Mouse (Mus musculus): Measurements from ENCODE around the gene Tenm4.

The Tenm4 gene

DNA sequence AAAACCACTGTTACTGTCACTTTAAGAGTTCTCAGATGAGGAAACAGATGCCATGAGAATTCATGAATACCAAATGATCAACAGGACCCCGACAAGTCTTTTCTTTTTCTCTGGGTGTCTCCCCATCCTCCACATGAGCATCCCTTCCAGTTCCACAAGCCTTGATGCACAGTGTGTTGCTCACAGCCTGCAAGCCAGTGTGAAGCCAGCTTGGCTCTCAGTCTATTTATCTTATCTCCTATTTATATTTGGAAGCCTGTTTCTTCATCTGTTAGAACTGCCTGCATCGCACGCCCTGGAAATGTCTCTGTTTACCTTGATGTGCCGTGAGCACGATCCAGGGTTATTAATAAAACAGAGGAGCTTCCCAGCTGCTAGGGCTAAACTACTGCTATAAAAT, 169.8 kb downstream of the Tenm4 start:
- DNase-seq (ENCODE audit: low read depth, low spot score), result no peak

DNA sequence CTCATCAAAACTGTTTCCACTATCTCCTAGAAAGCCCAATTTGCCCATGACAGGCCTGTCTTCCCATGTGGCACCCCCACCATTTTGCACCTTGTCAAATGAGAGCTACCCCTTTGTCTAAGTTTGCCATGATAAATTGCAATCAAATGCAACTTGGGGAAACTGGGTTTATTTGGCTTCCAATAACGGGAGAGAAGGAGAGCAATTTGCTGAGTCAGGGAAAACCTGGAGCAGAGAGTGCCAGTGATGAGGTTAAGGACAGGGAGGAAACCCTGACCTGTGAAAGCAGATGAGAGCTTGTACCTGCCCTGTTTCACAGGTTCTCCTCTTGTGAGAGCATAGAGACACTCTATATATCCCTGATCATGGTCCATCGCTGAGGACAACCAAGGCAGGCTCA, 170.4 kb downstream of the Tenm4 start:
- DNase-seq (ENCODE audit: low read depth, low spot score), result no peak

DNA sequence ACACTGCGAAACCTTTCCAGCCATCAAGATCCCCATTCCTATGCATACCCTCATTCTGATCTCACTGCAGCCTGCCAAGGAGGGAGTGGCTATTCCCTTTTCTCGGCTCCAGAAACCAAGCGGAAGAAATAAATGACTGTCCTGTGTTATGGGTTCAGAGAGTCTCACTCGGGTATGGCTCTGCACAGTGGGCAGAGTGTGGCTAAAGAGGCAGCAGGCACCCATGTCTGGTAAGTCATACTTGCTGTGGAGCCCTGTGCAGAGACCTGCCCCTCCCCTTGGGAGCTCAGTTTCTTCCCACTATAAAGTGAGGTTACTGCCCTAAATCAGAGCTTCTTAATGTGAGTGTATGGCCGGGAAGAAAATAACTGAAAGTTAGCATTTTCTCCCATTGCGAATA, 171.9 kb downstream of the Tenm4 start:
- DNase-seq (ENCODE audit: low read depth, low spot score), result no peak

DNA sequence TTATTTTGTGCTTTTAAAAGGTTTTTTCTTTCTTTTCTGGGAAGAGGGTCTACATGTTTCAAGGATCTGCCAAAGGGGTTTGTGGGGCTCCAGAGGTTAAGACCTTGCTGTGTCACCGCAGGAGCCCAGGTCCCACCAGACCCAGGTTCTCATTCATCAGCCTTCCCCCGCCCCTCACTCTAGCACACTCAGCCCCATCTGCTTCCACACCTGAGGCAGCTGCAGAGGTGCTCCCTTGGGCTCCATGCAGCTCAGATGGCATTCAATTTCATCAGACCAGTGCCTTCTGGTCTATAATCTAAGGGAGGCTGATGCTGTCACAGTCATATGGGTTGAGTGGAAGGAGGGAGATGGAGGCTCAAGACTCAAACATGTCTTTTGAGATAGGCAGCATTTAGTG, 172.6 kb downstream of the Tenm4 start:
- DNase-seq (ENCODE audit: low read depth, low spot score), result no peak

DNA sequence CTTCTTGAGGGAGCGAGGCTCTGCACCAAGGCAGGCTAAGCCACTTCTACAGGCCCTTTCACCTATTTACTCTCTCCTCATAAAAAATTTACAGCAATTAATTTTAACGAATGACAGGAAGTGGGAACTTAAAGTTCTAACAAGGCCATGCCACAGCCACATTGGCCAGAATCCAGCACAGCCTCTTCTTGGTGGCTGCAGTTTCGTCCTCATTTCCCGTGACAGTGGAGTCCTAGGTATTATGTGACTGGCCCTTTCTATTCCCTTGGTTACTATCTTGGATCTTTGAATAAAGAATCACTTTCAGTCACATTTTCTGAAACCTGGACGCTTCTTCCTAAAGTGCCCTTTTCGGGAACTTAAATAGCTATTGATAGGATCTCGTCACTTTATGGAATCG, 181.6 kb downstream of the Tenm4 start:
- no peak for DNase-seq (ENCODE audit: low read depth, low spot score)

DNA sequence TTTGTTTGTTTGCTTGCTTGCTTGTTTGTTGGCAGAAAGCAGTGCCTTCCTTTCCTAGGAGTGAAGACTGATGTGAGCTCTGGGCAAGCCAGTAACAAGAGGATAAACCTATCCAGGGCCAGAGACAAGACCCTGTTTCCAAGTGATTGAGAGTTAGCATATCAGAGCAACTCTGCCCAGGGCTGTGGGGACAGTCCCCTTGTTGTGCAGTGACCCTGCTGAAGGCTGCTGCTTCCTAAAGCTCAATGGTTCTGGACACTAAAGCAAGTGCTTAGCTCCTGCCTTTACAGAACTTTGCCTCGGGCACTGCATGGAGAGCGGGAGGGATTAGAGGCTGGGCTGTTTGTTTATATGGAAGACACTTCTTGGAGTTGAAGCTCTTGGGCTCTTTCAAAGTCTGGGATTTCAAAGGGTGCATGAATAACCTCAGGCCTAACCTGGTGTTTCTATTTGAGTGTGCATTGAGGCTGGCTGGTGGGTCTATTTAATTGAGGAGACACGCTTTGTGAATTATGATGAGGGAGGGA, 185.3 kb downstream of the Tenm4 start:
- DNase-seq (ENCODE audit: low read depth, low spot score), result no peak

DNA sequence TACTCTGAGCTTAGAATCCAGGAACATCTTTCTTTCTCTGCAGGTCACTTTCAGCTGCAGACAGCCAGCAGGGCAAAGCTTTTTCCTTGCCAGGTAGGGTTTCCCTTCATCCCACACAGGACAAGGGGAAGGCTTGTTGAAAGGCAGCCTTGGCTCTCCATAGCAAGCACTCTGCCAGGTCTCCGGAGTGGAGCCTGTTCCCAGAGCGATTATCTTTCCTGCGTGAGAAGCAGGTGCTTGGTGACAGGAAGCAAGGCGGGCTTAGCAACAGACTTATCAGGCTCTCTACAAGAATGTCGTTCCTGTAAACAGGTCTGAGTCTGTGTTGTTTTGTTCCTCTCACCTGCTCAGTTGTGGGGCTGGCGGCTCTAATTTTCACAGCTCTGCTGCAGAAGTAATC, 186.5 kb downstream of the Tenm4 start:
- DNase-seq (ENCODE audit: low read depth, low spot score), result no peak

DNA sequence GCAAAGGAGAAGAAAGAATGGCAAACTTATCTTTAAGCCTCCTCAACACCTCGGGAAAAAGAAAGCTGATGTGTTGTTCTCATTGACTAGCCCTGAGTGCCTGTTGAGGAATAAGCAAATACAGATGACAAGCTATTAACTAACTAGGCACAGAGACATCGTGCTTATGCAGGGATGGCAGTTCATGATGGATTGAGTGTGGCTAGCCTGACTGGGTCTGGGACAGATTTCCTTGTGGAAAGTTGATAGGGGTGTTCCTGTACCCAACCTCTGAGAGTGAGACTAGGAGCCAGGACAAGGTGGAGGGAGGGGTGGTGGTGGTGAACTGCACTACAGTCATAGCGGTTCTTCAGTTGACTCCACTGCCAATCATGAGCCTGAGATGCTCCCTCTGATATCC, 192.3 kb downstream of the Tenm4 start:
- DNase-seq (ENCODE audit: low read depth, low spot score), result no peak

DNA sequence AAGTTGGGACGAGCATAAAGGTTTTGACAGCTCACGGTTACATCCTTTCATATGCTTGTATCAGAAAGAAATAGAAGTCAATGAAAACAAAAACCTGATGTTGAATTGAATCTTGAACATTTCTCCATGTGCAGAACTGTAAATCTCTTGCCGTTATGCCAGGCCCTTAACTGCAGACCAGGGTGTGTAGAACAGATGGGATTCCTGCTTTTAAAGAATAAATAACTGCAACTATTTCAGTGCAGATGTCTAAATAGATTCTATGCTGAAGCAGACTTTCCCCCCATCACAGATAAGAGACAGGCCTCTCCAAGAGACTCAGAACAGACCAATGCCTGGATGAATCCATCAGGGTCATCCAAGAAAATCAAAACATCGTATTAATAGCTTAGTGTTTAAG, 198.9 kb downstream of the Tenm4 start:
- no peak for DNase-seq (ENCODE audit: low read depth, low spot score)

DNA sequence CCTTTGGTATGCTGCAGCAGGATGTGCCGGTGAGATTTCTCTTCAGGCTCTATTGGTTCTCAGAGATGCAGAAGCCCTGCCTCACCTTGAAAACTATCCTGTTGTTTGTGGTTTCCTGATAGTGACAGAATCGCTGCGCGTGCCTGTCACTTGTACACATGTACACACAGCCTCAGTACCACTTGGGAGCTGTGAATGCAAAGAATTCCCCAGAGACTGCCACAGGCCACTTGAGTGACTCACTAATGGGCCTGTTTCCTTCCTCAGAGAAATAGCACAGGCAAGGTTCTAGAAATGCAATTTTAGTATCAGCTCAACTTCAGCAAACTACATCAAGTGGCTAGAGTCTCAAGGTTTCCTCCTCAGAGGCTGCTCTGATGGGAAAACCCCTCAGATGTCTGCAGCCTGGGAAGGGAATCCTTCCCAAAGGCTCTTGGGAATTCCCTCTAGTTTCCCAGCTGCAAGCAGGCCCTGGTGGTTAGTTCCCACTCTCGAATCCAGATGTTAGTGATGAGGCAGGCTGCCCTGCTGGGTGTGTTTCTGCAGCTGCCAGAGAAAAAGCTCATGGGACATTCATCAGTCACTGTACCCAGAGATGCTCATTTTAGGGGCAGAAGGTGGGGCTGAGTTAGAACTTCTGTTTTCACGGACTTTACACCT, 203.1 kb downstream of the Tenm4 start:
- peak; percentile 3 for DNase-seq (ENCODE audit: low read depth, low spot score)

DNA sequence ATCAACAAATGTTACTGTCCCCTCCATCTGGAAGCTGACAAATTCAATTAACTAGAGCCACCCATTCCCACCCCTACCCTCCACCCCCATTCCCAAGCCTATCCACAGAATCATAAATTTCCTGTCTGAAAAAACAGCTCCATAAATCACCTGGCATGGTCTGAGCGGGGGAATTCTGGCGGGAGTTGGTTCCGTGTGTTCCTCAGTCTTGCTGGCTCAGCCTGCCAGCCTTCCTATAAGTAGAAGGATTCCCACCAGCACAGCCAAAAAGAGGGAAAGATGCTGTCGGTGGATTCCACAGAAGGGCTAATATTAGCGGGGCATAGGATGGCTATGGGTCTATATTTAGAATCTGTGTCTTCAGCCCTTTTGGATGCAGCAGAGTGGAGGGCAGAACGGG, 204.5 kb downstream of the Tenm4 start:
- no peak for DNase-seq (ENCODE audit: low read depth, low spot score)

DNA sequence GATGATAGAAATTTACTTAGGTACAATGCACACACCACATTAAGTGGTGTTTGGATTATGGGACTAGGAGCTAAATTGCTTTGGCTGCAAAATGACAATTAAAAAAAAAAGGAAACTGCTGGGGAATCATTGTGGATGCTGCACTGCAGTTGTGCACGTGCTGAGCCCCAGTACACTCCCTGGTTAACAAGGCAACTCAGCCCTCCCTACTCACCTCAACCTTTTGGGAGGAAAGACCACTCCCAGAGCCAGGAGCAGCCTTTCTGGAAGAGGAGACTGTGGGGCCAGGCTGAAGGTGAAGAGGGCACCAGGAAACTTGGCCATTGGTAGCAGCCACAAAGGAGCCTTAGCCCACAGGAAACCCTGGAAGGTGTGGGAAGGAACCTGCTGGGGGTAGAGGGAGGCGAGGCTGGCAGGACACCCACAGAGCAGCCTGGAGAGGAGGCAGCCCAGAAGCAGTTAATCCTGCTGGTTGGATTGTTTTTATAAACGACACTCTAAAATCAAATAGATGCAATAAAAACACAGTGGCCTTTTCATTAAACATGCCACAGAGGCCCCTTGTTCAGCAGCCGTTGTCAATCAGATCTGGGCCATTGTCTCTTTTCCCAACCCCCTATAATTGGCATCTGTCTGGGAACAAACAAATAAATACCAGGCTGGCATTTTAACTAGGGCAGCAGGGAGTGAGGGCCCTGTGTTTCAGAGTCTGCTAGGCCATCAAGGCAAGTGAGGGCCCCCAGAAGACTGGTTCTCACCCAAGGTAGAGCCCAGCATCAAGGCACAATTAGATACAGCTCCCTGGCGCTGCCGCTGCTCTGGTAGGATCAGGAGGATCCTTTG, 212.9 kb downstream of the Tenm4 start:
- DNase-seq (ENCODE audit: low read depth, low spot score), result no peak

DNA sequence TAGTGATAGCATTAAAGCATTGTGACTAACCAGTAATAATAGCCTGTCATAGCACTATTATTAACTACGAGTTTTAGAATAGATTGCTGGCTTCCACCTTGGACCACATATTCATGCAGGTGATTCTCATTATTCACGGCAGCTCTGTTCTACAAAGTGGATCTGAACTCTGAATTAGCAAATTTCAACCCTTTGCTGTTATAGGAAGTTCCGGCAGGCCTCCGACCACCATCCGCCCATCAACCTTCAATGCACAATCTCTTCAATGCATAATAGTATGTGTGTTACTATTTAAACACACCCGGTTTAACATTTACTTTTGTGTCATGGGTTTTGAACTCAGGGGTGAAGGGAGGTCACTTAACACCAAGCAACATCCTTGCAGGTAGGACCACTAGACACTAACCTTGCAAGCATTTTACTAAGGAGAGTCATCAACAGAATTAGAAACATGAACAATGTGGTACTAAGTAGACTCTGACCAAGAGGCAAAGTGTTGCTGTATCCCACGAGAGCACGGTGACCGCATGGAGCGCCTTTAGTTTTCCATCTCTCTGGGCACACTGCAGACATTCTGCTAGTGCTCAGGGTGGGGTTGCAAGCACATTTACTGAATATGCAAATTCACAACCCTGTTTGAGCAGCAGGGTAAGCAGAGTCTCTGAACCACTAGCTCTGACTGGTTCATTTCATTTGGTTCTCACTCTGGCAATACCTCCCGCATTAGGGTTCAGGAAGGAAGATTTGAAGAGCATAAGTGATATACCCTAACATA, 213.9 kb downstream of the Tenm4 start:
- no peak for DNase-seq (ENCODE audit: low read depth, low spot score)

DNA sequence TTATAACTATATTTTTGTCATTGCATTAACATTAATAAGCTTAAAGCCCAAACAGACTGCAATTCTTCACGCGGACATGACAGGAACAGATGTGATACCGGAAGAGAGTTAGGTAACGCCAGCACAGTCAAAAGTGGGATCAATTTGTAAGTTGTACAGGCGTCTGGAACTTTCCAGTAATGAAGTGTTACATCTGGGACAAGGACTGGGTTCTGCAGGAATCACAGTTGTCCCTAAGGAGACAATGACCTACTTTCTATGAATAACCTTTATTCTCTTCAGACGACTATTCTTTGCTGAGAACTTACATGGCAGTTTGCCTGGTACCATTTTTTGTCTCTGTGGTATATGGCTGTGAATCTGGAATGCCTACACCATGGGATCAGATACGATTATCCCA, 214.8 kb downstream of the Tenm4 start:
- no peak for DNase-seq (ENCODE audit: low read depth, low spot score)

DNA sequence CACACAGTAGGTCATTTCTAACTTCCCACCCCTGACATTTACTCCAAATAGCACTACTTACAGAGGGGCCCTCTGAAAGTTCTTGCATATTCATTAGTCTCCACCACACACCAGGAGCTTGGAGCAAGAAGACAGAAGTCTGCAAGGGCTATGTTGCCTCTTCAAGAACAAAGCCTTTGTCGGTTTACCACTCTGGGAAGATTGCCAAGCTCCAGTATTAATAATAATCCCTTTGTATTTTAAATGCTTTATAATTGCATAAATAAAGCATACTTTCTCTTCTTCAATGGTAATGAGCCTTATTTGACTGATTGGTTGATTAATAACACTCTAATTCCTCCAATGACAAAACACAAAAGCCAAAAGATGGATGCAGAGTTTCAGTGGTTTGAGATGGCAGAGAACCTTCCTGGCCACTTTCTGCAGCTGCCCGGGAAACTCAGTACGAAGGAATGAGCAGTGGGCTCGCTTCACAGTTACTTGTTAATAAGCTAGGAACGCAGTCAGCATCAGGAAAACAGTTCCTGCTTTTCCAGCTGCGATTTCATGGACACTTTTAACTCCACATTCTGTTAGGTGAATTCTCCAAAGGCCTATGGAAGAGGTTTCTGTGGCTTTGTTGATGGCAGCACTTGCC, 219.1 kb downstream of the Tenm4 start:
- DNase-seq (ENCODE audit: low read depth, low spot score), result no peak

DNA sequence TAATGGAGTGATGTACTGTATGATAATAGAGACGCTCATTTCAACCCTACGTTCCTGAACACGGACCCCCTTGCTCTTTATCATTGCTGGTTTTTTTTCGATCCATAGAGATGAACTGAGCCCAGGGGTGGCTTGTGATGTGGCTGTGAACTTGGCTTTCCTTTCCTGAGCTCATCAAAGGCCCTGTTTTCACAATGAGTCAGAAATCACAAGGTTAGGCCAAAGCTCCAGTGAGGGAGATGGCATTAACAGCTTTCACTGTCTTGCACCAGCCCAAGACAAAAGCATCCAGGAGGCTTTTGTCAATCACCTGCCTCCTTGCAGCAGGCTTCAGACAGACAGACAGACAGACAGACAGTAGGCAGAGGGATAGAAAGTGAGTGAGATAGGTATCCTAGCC, 219.8 kb downstream of the Tenm4 start:
- no peak for DNase-seq (ENCODE audit: low read depth, low spot score)

DNA sequence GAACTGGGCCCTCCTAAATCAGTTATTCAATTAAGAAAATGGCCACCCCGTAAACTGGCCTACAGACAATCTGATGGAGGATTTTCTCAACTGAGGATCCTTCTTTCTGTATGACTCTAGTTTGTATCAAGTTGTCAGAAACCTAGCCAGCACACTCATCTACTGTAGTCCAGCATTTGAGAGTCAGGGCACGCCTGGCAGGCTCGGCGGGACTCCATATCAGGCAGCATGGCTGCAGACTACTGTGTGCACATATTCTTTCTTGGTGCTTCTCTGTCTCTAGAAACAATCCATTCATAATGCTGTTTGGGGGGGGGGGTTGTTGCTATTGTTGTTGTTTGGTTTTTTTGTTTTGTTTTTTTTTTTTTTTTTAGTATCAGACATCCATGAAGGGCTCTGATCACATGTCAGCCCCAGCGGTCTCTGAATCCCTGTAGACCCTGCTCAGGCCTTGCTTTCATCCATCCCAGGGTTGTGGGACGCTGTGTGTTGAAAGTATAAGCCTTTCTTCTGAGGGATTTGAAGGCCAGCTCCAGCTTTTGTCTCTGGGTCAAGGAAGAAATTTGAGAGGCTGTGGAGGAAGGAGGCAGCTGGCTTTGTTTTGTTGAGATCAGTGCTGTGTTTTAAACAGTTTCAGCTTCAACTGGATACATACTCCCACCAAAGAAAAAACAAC, 220.9 kb downstream of the Tenm4 start:
- DNase-seq (ENCODE audit: low read depth, low spot score), result no peak

DNA sequence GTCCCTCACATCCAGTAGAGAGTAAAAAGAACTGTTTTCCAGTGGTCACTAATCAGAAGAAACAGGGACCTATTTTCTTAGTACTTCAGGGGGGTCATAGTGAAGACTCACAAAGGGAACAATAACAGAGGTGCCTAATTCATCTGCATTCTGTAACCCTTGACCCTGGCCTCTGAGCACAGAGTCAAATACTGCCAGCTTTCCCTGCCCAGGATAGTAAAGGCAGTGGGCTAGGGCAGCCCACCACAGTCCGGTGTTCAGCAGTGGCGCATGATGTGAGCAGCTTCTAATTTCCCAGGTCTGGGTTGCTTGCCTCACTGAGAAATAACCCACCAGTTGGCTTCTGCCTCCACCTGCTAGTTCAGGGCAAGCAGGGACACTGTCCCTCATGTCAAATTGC, 221.6 kb downstream of the Tenm4 start:
- no peak for DNase-seq (ENCODE audit: low read depth, low spot score)

DNA sequence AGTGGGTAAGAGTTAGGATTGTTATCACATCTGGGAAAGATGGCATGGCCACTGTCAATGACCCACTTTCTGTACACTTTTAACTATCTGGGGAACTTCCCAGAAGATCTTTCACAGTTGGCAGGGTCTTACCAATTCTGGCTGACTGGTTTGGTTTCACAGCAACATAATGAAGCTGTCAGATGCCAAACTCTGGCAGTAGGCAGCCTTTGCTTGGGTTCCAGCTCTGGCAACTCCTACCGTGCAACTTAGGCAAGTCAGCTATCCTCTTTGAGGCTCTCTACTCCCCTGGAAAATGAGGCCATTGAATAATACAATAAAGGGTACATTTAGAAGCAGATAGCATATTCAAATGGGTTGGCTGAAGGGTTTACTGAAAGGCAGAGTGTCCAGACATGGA, 226.9 kb downstream of the Tenm4 start:
- DNase-seq (ENCODE audit: low read depth, low spot score), result no peak

DNA sequence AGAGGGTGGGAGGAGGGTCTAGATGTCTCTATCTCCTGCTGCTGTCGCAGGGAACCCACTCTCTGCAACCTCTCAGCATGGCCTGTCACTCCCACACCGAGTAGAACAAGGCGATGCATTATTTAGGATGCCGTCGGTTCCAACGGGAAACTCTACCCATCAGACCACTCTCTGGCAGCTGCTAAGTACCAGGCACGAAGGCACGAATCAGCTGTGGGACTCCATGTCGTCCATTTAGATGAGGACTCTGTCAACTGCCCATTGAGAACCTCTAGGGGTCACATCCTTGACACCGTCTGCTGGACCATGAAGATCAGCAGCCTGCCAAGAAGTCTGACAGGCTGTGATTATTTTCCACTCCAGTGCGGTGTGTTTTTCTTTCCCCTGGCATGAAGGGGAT, 229.4 kb downstream of the Tenm4 start:
- no peak for DNase-seq (ENCODE audit: low read depth, low spot score)

DNA sequence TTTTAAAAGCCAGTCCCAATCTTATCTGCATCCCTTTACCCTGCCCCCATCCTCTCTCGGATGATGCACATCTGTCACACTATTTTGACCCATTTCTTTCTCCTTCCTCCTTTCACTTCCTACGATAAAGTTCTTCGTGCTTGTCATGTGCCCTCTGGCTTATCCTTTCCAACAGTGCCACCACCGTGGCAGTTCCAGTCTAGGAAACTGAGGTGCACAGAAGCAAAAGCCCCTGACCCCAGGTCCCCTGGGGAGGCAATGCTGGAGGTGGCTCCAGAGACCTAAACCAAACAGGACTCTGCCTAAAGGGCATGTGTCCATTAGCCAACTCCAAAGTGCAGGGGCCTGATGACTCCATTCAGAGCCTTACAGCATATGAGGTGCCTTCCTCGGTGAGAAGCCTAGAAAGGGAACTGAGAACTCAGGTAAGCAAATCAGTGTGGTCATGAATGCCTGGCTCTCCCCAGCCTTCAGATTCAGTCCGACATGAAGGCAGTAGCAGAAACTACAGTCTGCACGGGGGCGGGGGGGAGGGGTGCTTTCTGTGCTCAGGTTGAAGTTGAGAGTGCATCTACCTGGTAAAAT, 235.7 kb downstream of the Tenm4 start:
- DNase-seq (ENCODE audit: low read depth, low spot score), result peak; percentile 90
